Mouse (Mus musculus): ENCODE data around the gene Gm5134.

Gm5134 gene

GRCm38 (mm10) chr10:75939481-75940234 lies 14.7 kb upstream of the Gm5134 start:
- in situ Hi-C loops (cut with MboI, MseI): no loop called here

- in situ Hi-C loops (cut with MboI, MseI): no loop called here
These were observed 13.8 kb upstream of the Gm5134 start, which contains the start of gene Gm867 for GRCm38 (mm10) chr10:75940520-75940919. Gene Gm867, minus strand, starts transcription at chr10:75940672.

- in situ Hi-C loops (cut with MboI, MseI): no loop called here
These were observed 13.1 kb upstream of the Gm5134 start for GRCm38 (mm10) chr10:75941042-75941824.

- in situ Hi-C loops (cut with MboI, MseI): no loop called here
These were observed 11.4 kb upstream of the Gm5134 start, which contains the start of gene Vpreb3 for GRCm38 (mm10) chr10:75942736-75943477. Gene Vpreb3, plus strand, starts transcription at chr10:75943057.

GRCm38 (mm10) chr10:75944066-75944772 lies 10.1 kb upstream of the Gm5134 start:
- in situ Hi-C loops (cut with MboI, MseI): no loop called here

GRCm38 (mm10) chr10:75945213-75945612 lies 9.1 kb upstream of the Gm5134 start:
- in situ Hi-C loops (cut with MboI, MseI): no loop called here

- in situ Hi-C loops (cut with MboI, MseI): no loop called here
These were observed 8.4 kb upstream of the Gm5134 start for GRCm38 (mm10) chr10:75945896-75946295.

GRCm38 (mm10) chr10:75948079-75948478 lies 6.2 kb upstream of the Gm5134 start:
- in situ Hi-C loops (cut with MboI, MseI): no loop called here

- in situ Hi-C loops (cut with MboI, MseI): loop anchor here (5.0 kb wide), 2 partner anchors 62 to 217 kb away; no protein-coding TSS in a partner anchor
These were observed 5.0 kb upstream of the Gm5134 start for GRCm38 (mm10) chr10:75949053-75950045.

- in situ Hi-C loops (cut with MboI, MseI): loop anchor here (5.0 kb wide), 2 partner anchors 64 to 218 kb away; no protein-coding TSS in a partner anchor
These were observed 3.5 kb upstream of the Gm5134 start for GRCm38 (mm10) chr10:75950791-75951210.

- in situ Hi-C loops (cut with MboI, MseI): loop anchor here (5.0 kb wide), 2 partner anchors 64 to 219 kb away; no protein-coding TSS in a partner anchor
These were observed 2.8 kb upstream of the Gm5134 start for GRCm38 (mm10) chr10:75951424-75952050.

- in situ Hi-C loops (cut with MboI, MseI): no loop called here
These were observed 19.5 kb downstream of the Gm5134 start for GRCm38 (mm10) chr10:75973846-75974245.

GRCm38 (mm10) chr10:75975216-75975615 lies 20.9 kb downstream of the Gm5134 start:
- in situ Hi-C loops (cut with MboI, MseI): no loop called here

GRCm38 (mm10) chr10:75978119-75978834 lies 24.0 kb downstream of the Gm5134 start:
- in situ Hi-C loops (cut with MboI, MseI): no loop called here

GRCm38 (mm10) chr10:75978835-75979157 lies 24.5 kb downstream of the Gm5134 start:
- in situ Hi-C loops (cut with MboI, MseI): no loop called here

- in situ Hi-C loops (cut with MboI, MseI): no loop called here
These were observed 25.1 kb downstream of the Gm5134 start for GRCm38 (mm10) chr10:75979432-75979831.

GRCm38 (mm10) chr10:75990430-75991042 lies 36.2 kb downstream of the Gm5134 start:
- in situ Hi-C loops (cut with MboI, MseI): no loop called here

GRCm38 (mm10) chr10:75993616-75994240 lies 39.4 kb downstream of the Gm5134 start:
- in situ Hi-C loops (cut with MboI, MseI): no loop called here
